In the genomic region with DNA sequence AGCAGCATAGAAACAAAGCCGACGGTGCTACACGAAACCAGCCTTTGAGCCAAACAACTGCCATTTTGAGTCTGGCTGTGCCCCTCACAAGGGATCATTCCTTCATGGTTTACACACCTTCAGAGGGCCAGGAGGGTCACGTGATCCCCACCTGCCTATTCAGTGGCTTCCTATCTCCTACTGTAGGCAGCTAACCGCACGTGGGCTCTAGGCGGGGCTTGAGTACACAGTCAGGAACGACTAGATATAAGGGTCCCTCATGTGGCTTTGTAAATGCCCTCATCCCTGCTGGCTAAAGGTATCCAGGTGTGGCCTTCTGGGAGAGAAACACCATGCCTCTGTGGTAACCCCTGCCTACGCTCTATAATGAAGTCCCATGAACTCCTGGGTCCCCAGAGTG, we compare ENCODE assay signal across 1 mouse cellular context. TPM values are rescaled to one million over a fixed set of nuclear protein-coding genes. Genes with fewer than 3 reads are reported as not detected.
"Had no signal": no experiment of that assay in that cellular context is flagged by ENCODE, and none has a peak within 500 bp of the region (broad histone marks: within the 10 kb centered on the region; RNA-seq: fewer than 3 reads in every experiment).

No protein-coding gene starts in this region.

RNA-seq across cellular contexts. Expression of gene Gm49673, which starts 18.0 kb away (rescaled TPM):
- polyA plus RNA-seq: stomach, postnatal 0 days had no signal
